8 mouse cellular contexts compared by ENCODE assay signal in the genomic region with DNA sequence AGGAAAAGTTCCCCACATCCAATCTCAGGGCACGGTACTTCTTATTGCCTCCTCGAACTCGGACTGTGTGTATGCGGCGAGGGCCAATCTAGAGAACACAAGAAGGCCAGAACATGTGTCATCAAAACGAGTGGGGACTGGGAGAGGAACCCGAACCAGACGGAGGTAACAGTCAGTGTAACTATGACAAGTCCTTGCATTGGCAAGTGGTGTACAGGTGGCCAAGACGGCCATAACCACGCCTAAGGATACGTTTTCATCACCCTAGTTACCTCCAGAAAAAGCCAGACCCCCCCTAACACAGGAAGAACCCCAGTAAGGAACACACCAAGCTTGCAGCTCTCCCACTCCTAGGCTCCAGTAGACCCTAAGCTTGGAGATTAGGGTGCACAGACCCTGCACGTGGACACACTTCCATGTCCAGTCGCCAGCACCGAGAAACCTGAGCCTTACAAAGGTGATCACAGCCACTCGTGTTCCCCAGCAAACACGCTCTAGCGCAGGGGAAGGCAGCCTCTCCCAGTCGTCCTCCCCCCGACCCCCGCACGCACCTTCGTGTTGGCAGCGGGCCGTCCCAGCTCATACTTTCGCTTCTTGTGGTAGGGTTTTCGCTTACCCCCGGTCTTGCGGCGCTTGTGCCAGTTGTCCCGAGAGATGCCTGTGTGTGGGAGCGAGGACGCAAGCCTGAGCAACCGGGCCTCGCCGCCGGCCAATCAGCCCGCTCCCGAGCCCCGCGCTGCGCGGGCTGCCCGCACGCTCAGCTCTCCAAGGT. TPM values are rescaled to one million over a fixed set of nuclear protein-coding genes. Genes with fewer than 3 reads are reported as not detected.
DNase-seq lines count a peak whose midpoint lies in the region; ATAC-seq and TF ChIP-seq lines count a peak whose summit lies in the region.

No protein-coding gene starts in this region.

- peak overlapping the region; percentile 90 for H3K4me2 ChIP-seq in hindbrain, embryonic 15.5 days
- H3K4me2 ChIP-seq in midbrain, embryonic 13.5 days (replicated peaks): peak overlapping the region; percentile 98

- WGBS in spleen, adult 2 months: 2% methylated on average over 44 of the region's 44 CpGs
- 2% methylated on average over 44 of the region's 44 CpGs for WGBS in hindbrain, embryonic 15.5 days
- 3% methylated on average over 44 of the region's 44 CpGs for WGBS in midbrain, embryonic 13.5 days

- peak overlapping the region; percentile 87 for H3K4me3 ChIP-seq in spleen, adult 2 months (ENCODE audit: extremely low read depth, insufficient read depth, insufficient read length)
- peak overlapping the region; percentile 72 for H3K4me3 ChIP-seq in hindbrain, embryonic 15.5 days
- peak overlapping the region; percentile 95 for H3K4me3 ChIP-seq in midbrain, embryonic 13.5 days (replicated peaks)

- no peaks in the 10 kb centered on the region for H3K27me3 ChIP-seq in spleen, adult 2 months (ENCODE audit: control insufficient read depth, insufficient read depth, low read length)
- H3K27me3 ChIP-seq in hindbrain, embryonic 15.5 days: no peaks in the 10 kb centered on the region
- H3K27me3 ChIP-seq in midbrain, embryonic 13.5 days: no peaks in the 10 kb centered on the region

- H3K4me1 ChIP-seq in spleen, adult 2 months (ENCODE audit: control insufficient read depth, insufficient read depth, insufficient read length): peaks cover 5% of the 10 kb centered on the region; the same call in 1 of the 2 replicates
- peaks cover 25% of the 10 kb centered on the region for H3K4me1 ChIP-seq in hindbrain, embryonic 15.5 days (replicated peaks)
- H3K4me1 ChIP-seq in midbrain, embryonic 13.5 days (replicated peaks): peaks cover 27% of the 10 kb centered on the region

- peaks cover 29% of the 10 kb centered on the region for H3K36me3 ChIP-seq in spleen, adult 2 months (ENCODE audit: control insufficient read depth, insufficient read depth, low read length)
- H3K36me3 ChIP-seq in hindbrain, embryonic 15.5 days: peaks cover 40% of the 10 kb centered on the region
- H3K36me3 ChIP-seq in midbrain, embryonic 13.5 days: peaks cover 50% of the 10 kb centered on the region

- no peak for TF ChIP-seq CTCF in spleen, adult 2 months (IDR thresholded peaks at IDR 0.05; ENCODE audit: extremely low read depth, insufficient read depth, insufficient read length, insufficient replicate concordance)

- H3K9ac ChIP-seq in hindbrain, embryonic 15.5 days: peak overlapping the region; percentile 84
- peak overlapping the region; percentile 98 for H3K9ac ChIP-seq in midbrain, embryonic 13.5 days (replicated peaks)

- no peaks in the 10 kb centered on the region for H3K9me3 ChIP-seq in hindbrain, embryonic 15.5 days
- H3K9me3 ChIP-seq in midbrain, embryonic 13.5 days: no peaks in the 10 kb centered on the region

- peak; percentile 37 for DNase-seq in adrenal gland, postnatal 25 days
- DNase-seq in adrenal gland, postnatal 4 days (ENCODE audit: low spot score in 2 of 2): no peak
- DNase-seq in spleen, adult 2 months (ENCODE audit: low read depth in 1 of 2, low spot score in 2 of 2): no peak
- DNase-seq in spleen, postnatal 14 days (ENCODE audit: low spot score in 2 of 2): no peak
- no peak for DNase-seq in urinary bladder, postnatal 14 days (ENCODE audit: low spot score)
- DNase-seq in layer of hippocampus, adult 8-10 months (ENCODE audit: low spot score in 2 of 2): no peak

- TF ChIP-seq POLR2A in spleen, adult 2 months (IDR thresholded peaks at IDR 0.05; ENCODE audit: low read depth, low read length): no peak

- ATAC-seq in hindbrain, embryonic 15.5 days (ENCODE audit: low FRiP score, low read depth): 0 out of 2 replicates have a peak, but pooled peaks have one; percentile 2
- peak; percentile 21 for ATAC-seq in midbrain, embryonic 13.5 days

- H3K27ac ChIP-seq in spleen, adult 2 months (ENCODE audit: insufficient read depth, low read length): peak overlapping the region; percentile 81
- H3K27ac ChIP-seq in hindbrain, embryonic 15.5 days (replicated peaks): peak overlapping the region; percentile 91
- peak overlapping the region; percentile 92 for H3K27ac ChIP-seq in midbrain, embryonic 13.5 days

RNA-seq across cellular contexts. Expression of a gene that starts 0.8 kb away (rescaled TPM):
- total RNA-seq in adrenal gland, postnatal 25 days (2021): 876 and 1,008 TPM in 2 replicates
- 1,000 to 10,000 TPM; 1,506 to 1,548 TPM for total RNA-seq in adrenal gland, postnatal 4 days (2021)
- 578 and 703 TPM in 2 replicates for polyA plus RNA-seq in spleen, adult 2 months (2012; rRNA removed)
- 468 and 502 TPM in 2 replicates for polyA plus RNA-seq in hindbrain, embryonic 15.5 days (2015; fragmentation: Nextera tagmentation; extraction: Ambion mirVana)
- polyA plus RNA-seq in midbrain, embryonic 13.5 days (2015; fragmentation: Nextera tagmentation; extraction: Ambion mirVana): 558 and 623 TPM in 2 replicates
- 100 to 1,000 TPM; 448 to 635 (median 527) TPM for total RNA-seq in layer of hippocampus, adult 8-10 months (2022)

RNA-seq across cellular contexts. Expression of a gene that starts 21.4 kb away (rescaled TPM):
- 4.6 and 5.2 TPM in 2 replicates for total RNA-seq in adrenal gland, postnatal 25 days (2021)
- total RNA-seq in adrenal gland, postnatal 4 days (2021): 1 to 10 TPM; 4.8 to 5.7 TPM
- polyA plus RNA-seq in spleen, adult 2 months (2012; rRNA removed): 12.4 and 18.7 TPM in 2 replicates
- 24.9 and 25.0 TPM in 2 replicates for polyA plus RNA-seq in hindbrain, embryonic 15.5 days (2015; fragmentation: Nextera tagmentation; extraction: Ambion mirVana)
- 18.6 and 19.3 TPM in 2 replicates for polyA plus RNA-seq in midbrain, embryonic 13.5 days (2015; fragmentation: Nextera tagmentation; extraction: Ambion mirVana)
- 1 to 10 TPM; 9.0 to 10.0 (median 9.6) TPM for total RNA-seq in layer of hippocampus, adult 8-10 months (2022)

RNA-seq across cellular contexts. Expression of a gene that starts 27.2 kb away (rescaled TPM):
- 2.8 and 4.7 TPM in 2 replicates for total RNA-seq in adrenal gland, postnatal 25 days (2021)
- total RNA-seq in adrenal gland, postnatal 4 days (2021): 10 to 100 TPM; 16.0 to 16.5 TPM
- 2.5 and 2.7 TPM in 2 replicates for polyA plus RNA-seq in spleen, adult 2 months (2012; rRNA removed)
- polyA plus RNA-seq in hindbrain, embryonic 15.5 days (2015; fragmentation: Nextera tagmentation; extraction: Ambion mirVana): 12.9 and 14.4 TPM in 2 replicates
- polyA plus RNA-seq in midbrain, embryonic 13.5 days (2015; fragmentation: Nextera tagmentation; extraction: Ambion mirVana): 29.1 and 29.2 TPM in 2 replicates
- total RNA-seq in layer of hippocampus, adult 8-10 months (2022): under 1 TPM; 0.20 to 0.69 (median 0.37) TPM

RNA-seq across cellular contexts. Expression of a gene that starts 28.6 kb away (rescaled TPM):
- total RNA-seq in adrenal gland, postnatal 25 days (2021): not detected in 2 replicates
- total RNA-seq in adrenal gland, postnatal 4 days (2021): not detected
- polyA plus RNA-seq in spleen, adult 2 months (2012; rRNA removed): 1.6 TPM in 2 replicates
- polyA plus RNA-seq in hindbrain, embryonic 15.5 days (2015; fragmentation: Nextera tagmentation; extraction: Ambion mirVana): 0.31 and 1.1 TPM in 2 replicates
- polyA plus RNA-seq in midbrain, embryonic 13.5 days (2015; fragmentation: Nextera tagmentation; extraction: Ambion mirVana): not detected in 2 replicates
- under 1 TPM; 0.74 to 0.81 (median 0.78) TPM for total RNA-seq in layer of hippocampus, adult 8-10 months (2022)

RNA-seq across cellular contexts. Expression of a gene that starts 29.7 kb away (rescaled TPM):
- 8.3 and 9.4 TPM in 2 replicates for total RNA-seq in adrenal gland, postnatal 25 days (2021)
- total RNA-seq in adrenal gland, postnatal 4 days (2021): 10 to 100 TPM in 1 of 2 experiments, 1 to 10 TPM in 1; 9.1 to 10.8 TPM
- 15.4 and 17.5 TPM in 2 replicates for polyA plus RNA-seq in spleen, adult 2 months (2012; rRNA removed)
- 4.7 and 5.1 TPM in 2 replicates for polyA plus RNA-seq in hindbrain, embryonic 15.5 days (2015; fragmentation: Nextera tagmentation; extraction: Ambion mirVana)
- polyA plus RNA-seq in midbrain, embryonic 13.5 days (2015; fragmentation: Nextera tagmentation; extraction: Ambion mirVana): 3.3 and 3.4 TPM in 2 replicates
- 10 to 100 TPM; 12.9 to 18.3 (median 16.2) TPM for total RNA-seq in layer of hippocampus, adult 8-10 months (2022)
